13 mouse cellular contexts compared by ENCODE assay signal in genomic region chr1:152724286-152724685, GRCm38 (mm10). TPM values are rescaled to one million over a fixed set of nuclear protein-coding genes. Genes with fewer than 3 reads are reported as not detected.
A peak's percentile ranks its signal among the peaks of the same experiment; 100 is the strongest.
DNase-seq lines count a peak whose midpoint lies in the region; ATAC-seq and TF ChIP-seq lines count a peak whose summit lies in the region.
"Had no signal": no experiment of that assay in that cellular context is flagged by ENCODE, and none has a peak within 500 bp of the region (broad histone marks: within the 10 kb centered on the region; RNA-seq: fewer than 3 reads in every experiment).

No protein-coding gene starts in this region.

- H3K27me3 ChIP-seq in lung, embryonic 14.5 days (ENCODE audit: insufficient read depth, low read length) = no peaks in the 10 kb centered on the region
- H3K27me3 ChIP-seq: midbrain, embryonic 12.5 days had no signal

- DNase-seq in embryo, embryonic 10.5 days (ENCODE audit: low spot score) = peak; percentile 28
- DNase-seq in embryo, embryonic 9.5 days (ENCODE audit: extremely low spot score) = no peak
- DNase-seq in lung, embryonic 14.5 days = no peak
- no peak for DNase-seq in lung, postnatal 14 days
- DNase-seq in yolk sac, embryonic 10.5 days (ENCODE audit: low spot score) = no peak
- no peak for DNase-seq in spleen, postnatal 10 days (ENCODE audit: low spot score in 2 of 2)

- no peak for ATAC-seq in lung, embryonic 14.5 days (ENCODE audit: insufficient read depth)
- ATAC-seq in activated CD4-positive, CD25-positive, alpha-beta regulatory T cell, adult 4 months = peak; percentile 52
- peak; percentile 61; the same call in 1 of the 2 replicates for ATAC-seq in neutrophil, adult 5-6 weeks (ENCODE audit: extremely low read depth, insufficient number of reproducible peaks, low FRiP score, poor library complexity, severe bottlenecking)

- no peak overlapping the region for H3K4me2 ChIP-seq in lung, embryonic 14.5 days
- H3K4me2 ChIP-seq: midbrain, embryonic 12.5 days had no signal

- H3K9me3 ChIP-seq in lung, embryonic 14.5 days (ENCODE audit: low read depth, low read length) = no peaks in the 10 kb centered on the region
- H3K9me3 ChIP-seq: midbrain, embryonic 12.5 days had no signal

- H3K36me3 ChIP-seq in lung, embryonic 14.5 days (ENCODE audit: insufficient read depth) = no peaks in the 10 kb centered on the region
- H3K36me3 ChIP-seq: midbrain, embryonic 12.5 days had no signal

- H3K4me1 ChIP-seq in lung, embryonic 14.5 days (ENCODE audit: insufficient read depth) = no peaks in the 10 kb centered on the region
- H3K4me1 ChIP-seq: midbrain, embryonic 12.5 days had no signal

- H3K27ac ChIP-seq in lung, embryonic 14.5 days (ENCODE audit: low read depth) = no peak overlapping the region
- H3K27ac ChIP-seq: midbrain, embryonic 12.5 days had no signal

- 0 out of 2 replicates have a peak, but pooled peaks have one; percentile 31 for TF ChIP-seq CTCF in lung, embryonic 14.5 days (IDR thresholded peaks at IDR 0.05; ENCODE audit: low read depth)

- no peak overlapping the region for H3K9ac ChIP-seq in lung, embryonic 14.5 days
- H3K9ac ChIP-seq: midbrain, embryonic 12.5 days had no signal

- H3K4me3 ChIP-seq in lung, embryonic 14.5 days (ENCODE audit: low read depth, low read length) = no peak overlapping the region
- H3K4me3 ChIP-seq: midbrain, embryonic 12.5 days had no signal

RNA-seq across cellular contexts. Expression of gene Apobec4, which starts 26.1 kb away (rescaled TPM):
- polyA plus RNA-seq in lung, embryonic 14.5 days (2014; fragmentation: Nextera tagmentation; extraction: Ambion mirVana) = 0.16 TPM in 1 of 2 replicates, not detected in the other
- polyA plus RNA-seq in activated CD4-positive, CD25-positive, alpha-beta regulatory T cell, adult 4 months (2017; shearing (Covaris generic)) = not detected
- not detected in 2 replicates for total RNA-seq in neutrophil, adult 5-6 weeks (2017)
- total RNA-seq: gastrocnemius, adult 8-10 months; hematopoietic stem cell, adult 5-6 weeks had no signal
- polyA plus RNA-seq: brain, embryonic 14.5 days; kidney, embryonic 16.5 days; midbrain, embryonic 12.5 days had no signal

RNA-seq across cellular contexts. Expression of gene Rgl1, which starts 41.9 kb away (rescaled TPM):
- 46.7 and 54.5 TPM in 2 replicates for polyA plus RNA-seq in lung, embryonic 14.5 days (2014; fragmentation: Nextera tagmentation; extraction: Ambion mirVana)
- under 1 TPM; 0.07 to 0.37 TPM for polyA plus RNA-seq in activated CD4-positive, CD25-positive, alpha-beta regulatory T cell, adult 4 months (2017; shearing (Covaris generic))
- total RNA-seq in neutrophil, adult 5-6 weeks (2017) = 12.4 and 12.6 TPM in 2 replicates

RNA-seq across cellular contexts. Expression of gene Arpc5, which starts 42.1 kb away (rescaled TPM):
- 253 and 271 TPM in 2 replicates for polyA plus RNA-seq in lung, embryonic 14.5 days (2014; fragmentation: Nextera tagmentation; extraction: Ambion mirVana)
- 100 to 1,000 TPM; 631 to 671 TPM for polyA plus RNA-seq in activated CD4-positive, CD25-positive, alpha-beta regulatory T cell, adult 4 months (2017; shearing (Covaris generic))
- total RNA-seq in neutrophil, adult 5-6 weeks (2017) = 356 and 382 TPM in 2 replicates

Comparison
In these comparisons a context has a peak if more than half of its experiments do, and no peak if none do; other contexts are left out.
1. RNA of gene Rgl1, which starts 41.9 kb away (polyA plus RNA-seq): 46.7 to 54.5 TPM in lung, embryonic 14.5 days; 0.07 to 0.37 TPM in activated CD4-positive, CD25-positive, alpha-beta regulatory T cell, adult 4 months; every median in the first group is over 10 times any median in the second.